ENCODE assay signal across 1 mouse cellular context in the genomic region with DNA sequence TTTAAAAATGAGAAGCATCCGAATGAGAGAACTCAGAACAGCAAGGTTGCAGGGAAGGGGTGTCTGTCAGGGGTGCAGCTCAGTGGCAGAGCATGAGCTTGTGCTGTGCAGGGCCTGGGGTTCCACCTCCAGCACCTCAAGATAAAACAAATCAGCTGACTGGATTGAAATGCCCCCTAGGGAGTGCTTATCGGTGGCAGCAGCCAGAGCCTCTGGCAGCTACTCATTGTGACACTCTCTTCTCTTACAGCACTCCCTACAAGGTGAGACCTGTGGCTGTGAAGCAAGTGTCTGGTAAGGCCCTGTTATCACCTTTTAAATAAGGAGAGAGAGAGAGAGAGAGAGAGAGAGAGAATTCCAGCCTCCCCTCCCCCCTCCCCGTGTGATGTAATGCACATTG.
A peak's percentile ranks its signal among the peaks of the same experiment; 100 is the strongest.
TF ChIP-seq lines count a peak whose summit lies in the region.

No protein-coding gene starts in this region.

TF ChIP-seq in MEL, 35 proteins besides CTCF, POLR2A, EP300 and RAD21 (continued from another document):
- no peak for TF ChIP-seq MAFK (IDR thresholded peaks at IDR 0.05; ENCODE audit: borderline replicate concordance, low read depth, low read length)
- no peak for TF ChIP-seq MYB (IDR thresholded peaks at IDR 0.05; ENCODE audit: low read depth, low read length)
- TF ChIP-seq GABPA (IDR thresholded peaks at IDR 0.05; ENCODE audit: low read depth, low read length) = no peak
- no peak for TF ChIP-seq MYC (IDR thresholded peaks at IDR 0.05; ENCODE audit: low read depth, low read length)
- TF ChIP-seq MEF2A (IDR thresholded peaks at IDR 0.05; ENCODE audit: extremely low read depth, insufficient replicate concordance, low read depth, low read length, poor library complexity, severe bottlenecking) = no peak
- peak; percentile 27; the same call in 1 of the 2 replicates for TF ChIP-seq TAL1 (IDR thresholded peaks at IDR 0.05; ENCODE audit: low read length)
- 0 out of 2 replicates have a peak, but pooled peaks have one; percentile 30 for TF ChIP-seq GATA1 (IDR thresholded peaks at IDR 0.05; ENCODE audit: low read depth, low read length)
- TF ChIP-seq ELF1 (IDR thresholded peaks at IDR 0.05; ENCODE audit: low read depth, low read length) = no peak
TF ChIP-seq in MEL: peak in this region for 4.
